Mouse (Mus musculus): ENCODE results near the gene Unk.

DNA sequence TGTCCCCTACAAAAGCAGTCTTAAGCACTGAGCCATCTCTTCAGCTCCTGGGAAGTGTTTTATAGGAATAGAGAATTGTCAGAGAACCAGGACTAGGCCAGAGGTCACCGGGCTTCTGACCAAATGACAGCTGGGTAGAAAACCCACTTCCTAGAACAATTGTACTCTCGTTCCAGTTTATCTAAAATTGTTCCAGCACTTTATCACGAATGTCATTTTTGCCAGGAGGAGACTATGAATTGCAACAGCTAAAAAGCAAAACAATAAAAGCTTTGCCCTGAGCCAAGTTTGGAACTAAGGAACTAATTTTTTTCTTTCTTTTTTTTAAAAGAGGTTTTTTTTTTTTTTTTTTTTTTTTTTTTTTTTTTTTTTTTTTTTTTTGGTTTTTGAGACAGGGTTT is 65.5 kb downstream of the Unk start:
- TF ChIP-seq POLR2A (IDR thresholded peaks at IDR 0.05; ENCODE audit: insufficient read depth, low read length) = no peak
- no peak for TF ChIP-seq CTCF (IDR thresholded peaks at IDR 0.05; ENCODE audit: low read depth, low read length)
